Mouse (Mus musculus) midbrain, embryonic 14.5 days (tissue): ENCODE data around the gene Dhrs7c. TPM values are rescaled to one million over a fixed set of nuclear protein-coding genes. Genes with fewer than 3 reads are reported as not detected.

Source experiments
- ATAC-seq: fragments of 200-750 bp; cut with Nextera tagmentation; 2 replicates; pipeline ENCODE4 v1.8.0; 2017; ENCODE audit warnings: moderate number of reproducible peaks, moderate library complexity; ENCODE audit not compliant: low FRiP score, low TSS enrichment
- DNase-seq: peaks from one replicate; pipeline ENCODE4 v3.0.0-alpha.2; 2015
- H3K27ac ChIP-seq: fragments of 300-500 bp; sonication (generic); replicated peaks from 2 replicates; pipeline ENCODE4 v1.5.1; 2014; ENCODE audit warnings: mild to moderate bottlenecking, low read depth, low read length, moderate library complexity
- H3K27me3 ChIP-seq: fragments of 300-500 bp; sonication (generic); 2 replicates; pipeline ENCODE4 v1.6.1; 2014; ENCODE audit warnings: low read length, control low read depth, mixed read lengths; ENCODE audit not compliant: control insufficient read depth, insufficient read depth
- H3K36me3 ChIP-seq: fragments of 300-500 bp; sonication (generic); 2 replicates; pipeline ENCODE4 v1.6.1; 2014; ENCODE audit warnings: low read length, control low read depth; ENCODE audit not compliant: control insufficient read depth, insufficient read depth
- H3K4me1 ChIP-seq: fragments of 300-500 bp; sonication (generic); 2 replicates; pipeline ENCODE4 v1.6.1; 2014; ENCODE audit warnings: mild to moderate bottlenecking, antibody characterized with exemption, low read length, control low read depth; ENCODE audit not compliant: control insufficient read depth, insufficient read depth
- H3K4me2 ChIP-seq: fragments of 300-500 bp; sonication (generic); 2 replicates; pipeline ENCODE4 v1.6.1; 2014; ENCODE audit warnings: mild to moderate bottlenecking, low read length, moderate library complexity
- H3K4me3 ChIP-seq: fragments of 300-500 bp; sonication (generic); replicated peaks from 2 replicates; pipeline ENCODE4 v1.5.1; 2014; ENCODE audit warnings: low read depth, low read length
- H3K9ac ChIP-seq: fragments of 300-500 bp; sonication (generic); replicated peaks from 2 replicates; pipeline ENCODE4 v1.6.1; 2014; ENCODE audit warnings: mild to moderate bottlenecking, low read length, moderate library complexity
- H3K9me3 ChIP-seq: fragments of 300-500 bp; sonication (generic); 2 replicates; pipeline ENCODE4 v1.6.1; 2016; ENCODE audit warnings: low read length, control low read depth, mixed read lengths; ENCODE audit not compliant: control insufficient read depth
- WGBS: fragments of 180-500 bp; shearing (Covaris S2); extraction: QIAGEN DNeasy Blood & Tissue Kit; methylation state at CpG from one replicate; pipeline ENCODE4 v1.1.7; 2014; 5-methylcytosine and 5-hydroxymethylcytosine counted together
- polyA plus RNA-seq: library from polyadenylated mRNA; unstranded; fragments of >200 nt; fragmentation: Nextera tagmentation; extraction: Ambion mirVana; gene quantifications from 2 replicates; pipeline ENCODE4 v1.2.1, GENCODE M21; 2014

Dhrs7c gene
- polyA plus RNA-seq: not detected in 2 replicates

GRCm38 (mm10) chr11:67797931-67798330 lies at the start of gene Dhrs7c:
TSS of gene Dhrs7c (plus strand) at chr11:67798187.
- Histone ChIP-seq H3K4me3 (no peak within 1 kb of the TSS), H3K27ac (no peak within 1 kb of the TSS), H3K4me1 (no peaks in the 10 kb centered on the region), H3K4me2 (no peak within 1 kb of the TSS), H3K27me3 (no peaks in the 10 kb centered on the region), H3K36me3 (no peaks in the 10 kb centered on the region), H3K9me3 (no peaks in the 10 kb centered on the region), H3K9ac (no peak within 1 kb of the TSS)
- ATAC-seq (no peak), DNase-seq (no peak)
- WGBS: 85% methylated on average over 7 of the region's 7 CpGs

- no peak for ATAC-seq
- H3K4me3 ChIP-seq: no peak overlapping the region
- no peaks in the 10 kb centered on the region for H3K27me3 ChIP-seq
- H3K4me2 ChIP-seq: no peak overlapping the region
- no peak for DNase-seq
- H3K9me3 ChIP-seq: no peaks in the 10 kb centered on the region
- no peaks in the 10 kb centered on the region for H3K4me1 ChIP-seq
- H3K36me3 ChIP-seq: no peaks in the 10 kb centered on the region
- no peak overlapping the region for H3K9ac ChIP-seq
- WGBS: 95% methylated on average over 1 of the region's 1 CpGs
- H3K27ac ChIP-seq: no peak overlapping the region
These were observed 41.7 kb upstream of the Dhrs7c start for GRCm38 (mm10) chr11:67756287-67756686.

GRCm38 (mm10) chr11:67757373-67758167 lies 40.4 kb upstream of the Dhrs7c start:
- Histone ChIP-seq H3K36me3 (no peaks in the 10 kb centered on the region), H3K4me1 (no peaks in the 10 kb centered on the region), H3K27ac (no peak overlapping the region), H3K4me2 (no peak overlapping the region), H3K9me3 (no peaks in the 10 kb centered on the region), H3K27me3 (no peaks in the 10 kb centered on the region), H3K4me3 (no peak overlapping the region), H3K9ac (no peak overlapping the region)
- no peak for DNase-seq
- no peak for ATAC-seq
- WGBS: 76% methylated on average over 15 of the region's 15 CpGs

GRCm38 (mm10) chr11:67771053-67771452 lies 26.9 kb upstream of the Dhrs7c start, which contains the start of gene Glp2r:
TSS of gene Glp2r (minus strand) at chr11:67771153.
- H3K27ac ChIP-seq: no peak within 1 kb of the TSS
- no peaks in the 10 kb centered on the region for H3K9me3 ChIP-seq
- ATAC-seq: no peak
- no peak within 1 kb of the TSS for H3K4me2 ChIP-seq
- no peaks in the 10 kb centered on the region for H3K36me3 ChIP-seq
- no peak within 1 kb of the TSS for H3K9ac ChIP-seq
- WGBS: 86% methylated on average over 14 of the region's 14 CpGs
- H3K4me3 ChIP-seq: no peak within 1 kb of the TSS
- no peak for DNase-seq
- no peaks in the 10 kb centered on the region for H3K27me3 ChIP-seq
- H3K4me1 ChIP-seq: no peaks in the 10 kb centered on the region

GRCm38 (mm10) chr11:67771691-67772090 lies 26.3 kb upstream of the Dhrs7c start:
- ATAC-seq (no peak), DNase-seq (no peak)
- no peak overlapping the region for H3K9ac ChIP-seq
- H3K4me1 ChIP-seq: no peaks in the 10 kb centered on the region
- no peak overlapping the region for H3K4me3 ChIP-seq
- WGBS: 83% methylated on average over 2 of the region's 2 CpGs
- H3K9me3 ChIP-seq: no peaks in the 10 kb centered on the region
- H3K36me3 ChIP-seq: no peaks in the 10 kb centered on the region
- no peaks in the 10 kb centered on the region for H3K27me3 ChIP-seq
- no peak overlapping the region for H3K27ac ChIP-seq
- H3K4me2 ChIP-seq: no peak overlapping the region

- H3K9ac ChIP-seq: no peak overlapping the region
- 33% methylated on average over 8 of the region's 8 CpGs for WGBS
- H3K4me2 ChIP-seq: no peak overlapping the region
- H3K4me1 ChIP-seq: no peaks in the 10 kb centered on the region
- no peaks in the 10 kb centered on the region for H3K36me3 ChIP-seq
- no peak overlapping the region for H3K4me3 ChIP-seq
- DNase-seq (peak; percentile 85), ATAC-seq (no peak)
- no peaks in the 10 kb centered on the region for H3K27me3 ChIP-seq
- no peaks in the 10 kb centered on the region for H3K9me3 ChIP-seq
- no peak overlapping the region for H3K27ac ChIP-seq
These were observed 25.4 kb upstream of the Dhrs7c start for GRCm38 (mm10) chr11:67772577-67772976.

- no peaks in the 10 kb centered on the region for H3K27me3 ChIP-seq
- DNase-seq (no peak), ATAC-seq (no peak)
- H3K36me3 ChIP-seq: no peaks in the 10 kb centered on the region
- 83% methylated on average over 12 of the region's 12 CpGs for WGBS
- no peak within 1 kb of the TSS for H3K4me2 ChIP-seq
- no peak within 1 kb of the TSS for H3K9ac ChIP-seq
- no peak within 1 kb of the TSS for H3K27ac ChIP-seq
- no peak within 1 kb of the TSS for H3K4me3 ChIP-seq
- H3K4me1 ChIP-seq: no peaks in the 10 kb centered on the region
- H3K9me3 ChIP-seq: no peaks in the 10 kb centered on the region
These were observed 23.6 kb upstream of the Dhrs7c start, which contains the start of gene Gsg1l2 for GRCm38 (mm10) chr11:67774379-67774778. TSS of gene Gsg1l2 (plus strand) at chr11:67774608.

GRCm38 (mm10) chr11:67790182-67790581 lies 7.8 kb upstream of the Dhrs7c start:
- DNase-seq (no peak), ATAC-seq (no peak)
- no peaks in the 10 kb centered on the region for H3K4me1 ChIP-seq
- H3K27ac ChIP-seq: no peak overlapping the region
- H3K9ac ChIP-seq: no peak overlapping the region
- H3K36me3 ChIP-seq: no peaks in the 10 kb centered on the region
- no peaks in the 10 kb centered on the region for H3K27me3 ChIP-seq
- WGBS: 84% methylated on average over 11 of the region's 11 CpGs
- H3K4me2 ChIP-seq: no peak overlapping the region
- H3K4me3 ChIP-seq: no peak overlapping the region
- H3K9me3 ChIP-seq: no peaks in the 10 kb centered on the region

GRCm38 (mm10) chr11:67800130-67800723 lies 2.2 kb downstream of the Dhrs7c start:
- H3K27me3 ChIP-seq: no peaks in the 10 kb centered on the region
- no peak for DNase-seq
- H3K9ac ChIP-seq: no peak overlapping the region
- no peak for ATAC-seq
- no peaks in the 10 kb centered on the region for H3K36me3 ChIP-seq
- no peak overlapping the region for H3K27ac ChIP-seq
- H3K9me3 ChIP-seq: no peaks in the 10 kb centered on the region
- H3K4me2 ChIP-seq: no peak overlapping the region
- H3K4me1 ChIP-seq: no peaks in the 10 kb centered on the region
- H3K4me3 ChIP-seq: no peak overlapping the region
